Mouse (Mus musculus) MEL (cell line): ENCODE measurements around the gene Scamp4. TPM values are rescaled to one million over a fixed set of nuclear protein-coding genes. Genes with fewer than 3 reads are reported as not detected.

Experiments used
- DNase-seq: peaks from one replicate; pipeline ENCODE4 v3.0.0; 2011; ENCODE audit warnings: low read depth, low spot score
- H3K27ac ChIP-seq: 2 replicates; pipeline ENCODE4 v1.5.1; 2012; ENCODE audit warnings: low read depth, mild to moderate bottlenecking, control low read depth, low read length, moderate library complexity; ENCODE audit not compliant: control insufficient read depth
- H3K27me3 ChIP-seq, 2 experiments: fragments of 150-350 bp in 1 of 2; sonication (generic) in 1 of 2; 2 replicates each; pipeline ENCODE4 v1.6.1; 2012; ENCODE audit warnings: low read length in 2 of 2, mild to moderate bottlenecking in 2 of 2, improper control_type of control experiment in 1 of 2, moderate library complexity in 1 of 2; ENCODE audit not compliant: insufficient read depth in 2 of 2, control insufficient read depth in 1 of 2
- H3K36me3 ChIP-seq, 2 experiments: 2 replicates each; pipeline ENCODE4 v1.6.1; 2012 to 2014; ENCODE audit warnings: low read length in 2 of 2, improper control_type of control experiment in 1 of 2, inconsistent platforms in 1 of 2, mild to moderate bottlenecking in 1 of 2; ENCODE audit not compliant: insufficient read depth in 2 of 2, control insufficient read depth in 1 of 2
- H3K4me1 ChIP-seq, 2 experiments: fragments of 150-350 bp in 1 of 2; sonication (generic) in 1 of 2; 2 replicates each; pipeline ENCODE4 v1.6.1; 2012; ENCODE audit warnings: low read length in 2 of 2, improper control_type of control experiment in 1 of 2, mild to moderate bottlenecking in 1 of 2; ENCODE audit not compliant: insufficient read depth in 2 of 2, control insufficient read depth in 1 of 2
- H3K4me3 ChIP-seq, 2 experiments: fragments of 150-350 bp in 1 of 2; sonication (generic) in 1 of 2; 2 replicates each; pipeline ENCODE4 v1.5.1; 2012; ENCODE audit warnings: low read depth in 2 of 2, low read length in 2 of 2, mild to moderate bottlenecking in 2 of 2, moderate library complexity in 2 of 2, control low read depth in 1 of 2, improper control_type of control experiment in 1 of 2; ENCODE audit not compliant: control insufficient read depth in 1 of 2, insufficient read depth in 1 of 2
- H3K79me2 ChIP-seq: 2 replicates; pipeline ENCODE4 v1.6.1; 2012; ENCODE audit warnings: mild to moderate bottlenecking, low read length, moderate library complexity; ENCODE audit not compliant: control insufficient read depth, poor library complexity, insufficient read depth
- H3K9ac ChIP-seq: 2 replicates; pipeline ENCODE4 v1.6.1; 2012; ENCODE audit warnings: low read depth, mild to moderate bottlenecking, control low read depth, low read length, moderate library complexity; ENCODE audit not compliant: control insufficient read depth, poor library complexity, severe bottlenecking
- H3K9me3 ChIP-seq: fragments of 150-350 bp; sonication (generic); replicated peaks from 2 replicates; pipeline ENCODE4 v1.6.1; 2012; ENCODE audit warnings: mild to moderate bottlenecking, low read length, improper control_type of control experiment, moderate library complexity; ENCODE audit not compliant: insufficient read depth
- CHD1 ChIP-seq: IDR thresholded peaks from 2 replicates; pipeline ENCODE4 v1.6.1; 2012; ENCODE audit warnings: low read depth, mild to moderate bottlenecking, inconsistent platforms, low read length, improper control_type of control experiment
- CTCF ChIP-seq, 3 experiments: IDR thresholded peaks in 2 of 3; conservative IDR thresholded peaks in 1 of 3; 2 replicates each; pipeline ENCODE4 v1.5.1; 2011 to 2012; ENCODE audit warnings: low read length in 3 of 3, low read depth in 2 of 3, mild to moderate bottlenecking in 2 of 3, improper control_type of control experiment in 1 of 3, inconsistent platforms in 1 of 3, mixed read lengths in 1 of 3, moderate library complexity in 1 of 3; ENCODE audit not compliant: control insufficient read depth in 1 of 3, insufficient read depth in 1 of 3, poor library complexity in 1 of 3, severe bottlenecking in 1 of 3
- ELF1 ChIP-seq: IDR thresholded peaks from 2 replicates; pipeline ENCODE4 v1.6.1; 2014; ENCODE audit warnings: low read depth, mild to moderate bottlenecking, inconsistent platforms, low read length, improper control_type of control experiment, moderate library complexity
- EP300 ChIP-seq, 2 experiments: IDR thresholded peaks; 2 replicates each; pipeline ENCODE4 v1.6.1; 2011; ENCODE audit warnings: improper control_type of control experiment in 2 of 2, low read length in 2 of 2, low read depth in 1 of 2, mild to moderate bottlenecking in 1 of 2
- ETS1 ChIP-seq: IDR thresholded peaks from 2 replicates; pipeline ENCODE4 v1.6.1; 2012; ENCODE audit warnings: low read depth, mild to moderate bottlenecking, inconsistent platforms, low read length, improper control_type of control experiment, moderate library complexity
- KAT2A ChIP-seq: conservative IDR thresholded peaks from 2 replicates; pipeline ENCODE4 v1.6.1; 2012; ENCODE audit warnings: low read depth, low read length, improper control_type of control experiment, inconsistent platforms
- MAX ChIP-seq: IDR thresholded peaks from 2 replicates; pipeline ENCODE4 v1.6.1; 2011; ENCODE audit warnings: low read length, improper control_type of control experiment
- MAZ ChIP-seq: IDR thresholded peaks from 2 replicates; pipeline ENCODE4 v1.6.1; 2012; ENCODE audit warnings: low read depth, mild to moderate bottlenecking, inconsistent platforms, low read length, improper control_type of control experiment
- MEF2A ChIP-seq: IDR thresholded peaks from 2 replicates; pipeline ENCODE4 v1.6.1; 2014; ENCODE audit warnings: low read depth, mild to moderate bottlenecking, inconsistent platforms, low read length, improper control_type of control experiment; ENCODE audit not compliant: poor library complexity, insufficient replicate concordance, severe bottlenecking; ENCODE audit errors: extremely low read depth
- MXI1 ChIP-seq: IDR thresholded peaks from 2 replicates; pipeline ENCODE4 v1.6.1; 2011; ENCODE audit warnings: mild to moderate bottlenecking, low read depth, low read length, improper control_type of control experiment
- MYC ChIP-seq: IDR thresholded peaks from 2 replicates; pipeline ENCODE4 v1.6.1; 2011; ENCODE audit warnings: low read depth, mild to moderate bottlenecking, low read length, improper control_type of control experiment, moderate library complexity
- TAL1 ChIP-seq: IDR thresholded peaks from 2 replicates; pipeline ENCODE4 v1.6.1; 2012; ENCODE audit warnings: mild to moderate bottlenecking, inconsistent platforms, low read length, moderate library complexity, mixed read lengths
- UBTF ChIP-seq: IDR thresholded peaks from 2 replicates; pipeline ENCODE4 v1.6.1; 2012; ENCODE audit warnings: low read depth, mild to moderate bottlenecking, inconsistent platforms, low read length, improper control_type of control experiment, moderate library complexity, borderline replicate concordance; ENCODE audit not compliant: insufficient read depth
- USF1 ChIP-seq: IDR thresholded peaks from 2 replicates; pipeline ENCODE4 v1.6.1; 2014; ENCODE audit warnings: low read depth, mild to moderate bottlenecking, inconsistent platforms, low read length, improper control_type of control experiment, moderate library complexity
- USF2 ChIP-seq, 2 experiments: IDR thresholded peaks; 2 replicates each; pipeline ENCODE4 v1.6.1; 2011 to 2012; ENCODE audit warnings: improper control_type of control experiment in 2 of 2, low read length in 2 of 2, borderline replicate concordance in 1 of 2, inconsistent platforms in 1 of 2, low read depth in 1 of 2, mild to moderate bottlenecking in 1 of 2; ENCODE audit not compliant: insufficient read depth in 1 of 2
- ZNF384 ChIP-seq: IDR thresholded peaks from 2 replicates; pipeline ENCODE4 v1.6.1; 2012; ENCODE audit warnings: low read depth, mild to moderate bottlenecking, inconsistent platforms, low read length, improper control_type of control experiment
- polyA plus RNA-seq, 2 experiments: library from polyadenylated mRNA; stranded (reverse) in 1 of 2; unstranded in 1 of 2; fragments of >175 nt in 1 of 2; fragments of >200 nt in 1 of 2; gene quantifications; 2 replicates each; pipeline versions ENCODE4 v1.2.1 to v1.2.4; 2012; ENCODE audit warnings: low replicate concordance in 2 of 2, low read depth in 1 of 2; ENCODE audit not compliant: insufficient read length in 2 of 2, insufficient read depth in 1 of 2, missing spikeins in 1 of 2
- total RNA-seq: library from RNA; depleted of rRNA; stranded (reverse); fragments of 300-350 nt; gene quantifications from 2 replicates; pipeline ENCODE4 v1.2.3, GENCODE M21; 2012

Scamp4 gene
- total and polyA plus RNA-seq, 3 experiments = 34.2 to 140 TPM; not detected in 1

DNA sequence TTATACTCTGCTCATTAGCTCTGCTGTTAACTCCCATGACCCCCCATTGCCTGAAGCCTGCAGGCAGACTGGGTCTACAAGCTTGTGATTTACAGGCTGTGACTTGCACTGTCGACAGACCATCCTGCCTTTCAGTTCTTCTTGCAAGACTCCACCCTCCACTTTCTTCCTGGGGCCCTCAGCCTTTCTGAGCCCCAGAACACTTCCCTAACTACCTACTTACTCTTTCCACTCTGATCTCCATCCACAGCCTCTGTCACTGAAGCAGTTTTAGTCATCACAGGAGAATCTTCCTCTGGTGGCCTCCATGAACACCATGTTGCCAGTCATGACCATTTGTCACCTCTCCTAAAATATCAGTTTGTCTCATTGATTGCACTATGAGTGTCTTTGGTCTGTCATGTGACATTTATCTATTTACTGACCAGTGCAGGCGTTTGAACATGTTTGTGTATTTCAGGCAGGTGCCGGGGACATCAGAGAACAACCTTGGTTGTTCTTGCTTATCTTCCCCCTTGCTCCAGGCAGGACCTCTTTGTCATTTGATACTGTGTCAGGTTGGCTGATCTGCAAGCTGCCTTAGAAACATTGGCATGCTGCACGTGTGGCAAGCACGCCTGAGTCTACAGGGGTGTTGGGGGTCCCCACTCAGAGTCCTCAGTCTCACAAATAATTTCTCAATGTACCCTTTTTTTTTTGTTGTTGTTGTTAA is 61.0 kb downstream of the Scamp4 start (continued):
- no peak for TF ChIP-seq MAX
- TF ChIP-seq ELF1 = no peak
- TF ChIP-seq USF1 = peak; percentile 54; the same call in 1 of the 2 replicates
- peak; percentile 33 for TF ChIP-seq TAL1
- no peak for TF ChIP-seq UBTF

DNA sequence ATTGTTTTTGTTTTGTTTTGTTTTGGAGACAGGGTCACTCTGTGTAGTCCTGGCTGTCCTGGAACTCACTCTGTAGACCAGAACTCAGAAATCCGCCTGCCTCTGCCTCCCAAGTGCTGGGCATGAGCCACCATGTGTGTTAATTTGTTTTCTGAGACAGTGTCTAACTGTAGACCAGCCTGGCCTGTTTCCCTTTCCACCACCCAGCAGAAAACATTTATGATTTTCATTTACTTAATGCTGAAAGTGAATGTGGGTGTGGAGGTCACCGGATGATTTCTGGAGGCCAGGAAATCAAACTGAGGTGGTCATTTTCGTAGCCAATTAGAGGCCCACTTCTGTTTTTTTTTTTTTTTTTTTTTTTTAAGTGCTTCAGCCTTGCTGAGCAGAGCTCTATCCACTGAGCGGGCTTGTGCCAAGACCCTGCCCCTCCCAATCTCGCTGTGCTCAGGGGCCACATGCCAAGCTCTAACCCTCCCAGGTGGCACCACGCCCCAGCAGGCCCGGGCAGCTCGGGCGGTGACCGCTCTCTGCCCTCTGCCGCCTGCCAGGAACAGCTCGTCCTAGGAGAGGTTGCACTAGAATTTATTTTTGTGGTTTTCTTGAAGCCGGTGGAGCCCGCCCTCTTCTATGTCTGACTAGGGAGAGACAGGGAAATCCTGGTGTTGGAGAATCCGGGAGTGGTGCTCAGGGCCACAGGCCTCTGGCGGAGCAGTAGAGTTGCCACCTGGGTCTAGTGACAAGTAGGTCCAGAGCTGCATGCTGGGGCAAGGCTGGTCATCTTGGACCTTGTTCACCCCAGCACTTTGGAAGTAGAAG is 61.7 kb downstream of the Scamp4 start:
- Histone ChIP-seq H3K79me2 (no peaks in the 10 kb centered on the region; the same call in 1 of the 2 replicates), H3K4me1 (peaks cover 5 to 24% of the 10 kb centered on the region in 2 experiments), H3K4me3 (peak overlapping the region; percentile 6 to 30), H3K9ac (peak overlapping the region; percentile 61), H3K9me3 (no peaks in the 10 kb centered on the region), H3K36me3 (peaks cover 0 to 14% of the 10 kb centered on the region in 2 experiments), H3K27ac (peak overlapping the region; percentile 50), H3K27me3 (no peaks in the 10 kb centered on the region)
- TF ChIP-seq ETS1 (0 out of 2 replicates have a peak, but pooled peaks have one; percentile 10), USF2 (IDR thresholded peaks at IDR 0.05; ENCODE audit: borderline replicate concordance in 1 of 2, insufficient read depth in 1 of 2, low read depth in 1 of 2, low read length in 2 of 2) (no peak), MYC (no peak), TAL1 (no peak), EP300 (IDR thresholded peaks at IDR 0.05; ENCODE audit: low read depth in 1 of 2, low read length in 2 of 2) (no peak), CHD1 (no peak), MEF2A (no peak), MXI1 (peak; percentile 57; the same call in 1 of the 2 replicates), ZNF384 (peak; percentile 95), MAZ (no peak), CTCF (IDR thresholded peaks at IDR 0.05 in 2 of 3, conservative IDR thresholded peaks at IDR 0.05 in 1 of 3; ENCODE audit: control insufficient read depth in 1 of 3, insufficient read depth in 1 of 3, low read depth in 2 of 3, low read length in 3 of 3, poor library complexity in 1 of 3, severe bottlenecking in 1 of 3) (no peak), KAT2A (no peak)
- DNase-seq = peak; percentile 64
